Mouse (Mus musculus): ENCODE measurements at regions not wholly inside any gene's neighbourhood (a gene's known extent, or its start where the extent isn't known, plus 50 kb on each side); places are given as distances from the start of the nearest gene placed in this dataset.
A peak's percentile ranks its signal among the peaks of the same experiment; 100 is the strongest.
"Not testable (repeated sequence)": the region's sequence is repeated elsewhere in the genome, so short reads cannot be mapped to it uniquely, and the experiment has no call there.

GRCm38 (mm10) chr12:107182091-107182655, 306.3 kb upstream of the 3110018I06Rik start:
- no peaks in the 10 kb centered on the region for H3K9me3 ChIP-seq (replicated peaks)
- H3K36me3 ChIP-seq: no peaks in the 10 kb centered on the region
- peaks cover 15% of the 10 kb centered on the region for H3K4me1 ChIP-seq
- H3K27me3 ChIP-seq (ENCODE audit: low read depth, poor library complexity, severe bottlenecking): no peaks in the 10 kb centered on the region
- DNase-seq (ENCODE audit: low spot score): no peak
- H3K4me3 ChIP-seq: no peak overlapping the region
- WGBS: 89% methylated on average over 18 of the region's 18 CpGs
- H3K27ac ChIP-seq (replicated peaks): no peak overlapping the region

- H3K27me3 ChIP-seq (ENCODE audit: low read depth, poor library complexity, severe bottlenecking): no peaks in the 10 kb centered on the region
- H3K9me3 ChIP-seq (replicated peaks): no peaks in the 10 kb centered on the region
- H3K4me1 ChIP-seq: peaks cover 15% of the 10 kb centered on the region
- H3K36me3 ChIP-seq: no peaks in the 10 kb centered on the region
- H3K4me3 ChIP-seq: no peak overlapping the region
- 60% methylated on average over 9 of the region's 9 CpGs for WGBS
- H3K27ac ChIP-seq (replicated peaks): no peak overlapping the region
- no peak for DNase-seq (ENCODE audit: low spot score)
Observed at GRCm38 (mm10) chr12:107183283-107183682, 305.1 kb upstream of the 3110018I06Rik start.

- Histone ChIP-seq H3K4me3 (no peak overlapping the region), H3K9me3 (replicated peaks) (no peaks in the 10 kb centered on the region), H3K27ac (replicated peaks) (no peak overlapping the region), H3K27me3 (ENCODE audit: low read depth, poor library complexity, severe bottlenecking) (no peaks in the 10 kb centered on the region), H3K36me3 (no peaks in the 10 kb centered on the region), H3K4me1 (peaks cover 15% of the 10 kb centered on the region)
- no peak for DNase-seq (ENCODE audit: low spot score)
- 85% methylated on average over 3 of the region's 3 CpGs for WGBS
Observed at GRCm38 (mm10) chr12:107184426-107184825, 304.0 kb upstream of the 3110018I06Rik start.

DNA sequence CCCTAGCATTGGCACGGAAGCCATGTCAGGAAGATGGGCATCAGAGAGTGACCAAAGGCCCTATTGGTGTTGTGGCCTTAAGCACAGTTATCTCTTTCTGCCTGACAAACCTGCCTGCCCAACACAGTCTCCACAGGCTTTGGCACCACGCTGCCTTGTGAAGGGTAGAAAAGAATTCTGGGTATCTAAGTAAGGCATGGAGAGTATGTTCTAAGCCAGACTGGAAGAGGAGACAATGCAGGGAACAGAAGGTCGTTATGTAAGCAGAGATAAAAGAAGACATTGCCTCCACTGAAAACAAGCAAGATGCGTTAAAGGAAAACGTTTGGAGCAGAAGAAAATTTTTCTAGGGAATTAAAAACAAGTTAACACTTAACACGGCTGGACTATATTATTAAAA, 302.1 kb upstream of the 3110018I06Rik start:
- DNase-seq (ENCODE audit: low spot score): no peak
- Histone ChIP-seq H3K9me3 (replicated peaks) (no peaks in the 10 kb centered on the region), H3K4me1 (peaks cover 15% of the 10 kb centered on the region), H3K27me3 (ENCODE audit: low read depth, poor library complexity, severe bottlenecking) (no peaks in the 10 kb centered on the region), H3K27ac (replicated peaks) (no peak overlapping the region), H3K4me3 (no peak overlapping the region), H3K36me3 (no peaks in the 10 kb centered on the region)
- 83% methylated on average over 6 of the region's 6 CpGs for WGBS

DNA sequence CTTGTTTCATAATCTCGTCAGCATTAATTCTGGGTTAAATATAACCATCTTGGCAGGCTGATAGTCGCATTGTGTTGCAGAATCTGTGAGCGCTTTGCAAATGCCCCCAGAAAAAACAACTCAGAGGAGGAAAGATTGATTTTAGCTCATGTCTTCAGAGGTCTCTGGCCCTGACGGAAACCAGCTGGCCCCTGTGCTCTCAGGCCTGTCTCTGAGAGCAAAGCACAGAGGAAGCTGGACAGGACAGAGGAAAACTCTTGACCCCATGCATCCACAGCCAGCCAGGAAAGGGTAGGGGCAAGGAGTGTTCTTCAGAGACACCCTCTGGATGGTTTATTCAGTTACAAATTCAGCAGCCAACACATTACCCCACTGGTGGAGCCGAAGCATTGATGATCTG, 300.4 kb upstream of the 3110018I06Rik start:
- no peaks in the 10 kb centered on the region for H3K36me3 ChIP-seq
- WGBS: 89% methylated on average over 5 of the region's 5 CpGs
- H3K4me1 ChIP-seq: peaks cover 13% of the 10 kb centered on the region
- no peak overlapping the region for H3K27ac ChIP-seq (replicated peaks)
- H3K9me3 ChIP-seq (replicated peaks): no peaks in the 10 kb centered on the region
- H3K27me3 ChIP-seq (ENCODE audit: low read depth, poor library complexity, severe bottlenecking): no peaks in the 10 kb centered on the region
- no peak overlapping the region for H3K4me3 ChIP-seq
- no peak for DNase-seq (ENCODE audit: low spot score)

GRCm38 (mm10) chr12:107198389-107199018, 289.9 kb upstream of the 3110018I06Rik start:
- 87% methylated on average over 2 of the region's 2 CpGs for WGBS
- Histone ChIP-seq H3K27ac (replicated peaks) (no peak overlapping the region), H3K9me3 (replicated peaks) (no peaks in the 10 kb centered on the region), H3K36me3 (no peaks in the 10 kb centered on the region), H3K4me3 (no peak overlapping the region), H3K4me1 (no peaks in the 10 kb centered on the region), H3K27me3 (ENCODE audit: low read depth, poor library complexity, severe bottlenecking) (no peaks in the 10 kb centered on the region)
- DNase-seq (ENCODE audit: low spot score): no peak

DNA sequence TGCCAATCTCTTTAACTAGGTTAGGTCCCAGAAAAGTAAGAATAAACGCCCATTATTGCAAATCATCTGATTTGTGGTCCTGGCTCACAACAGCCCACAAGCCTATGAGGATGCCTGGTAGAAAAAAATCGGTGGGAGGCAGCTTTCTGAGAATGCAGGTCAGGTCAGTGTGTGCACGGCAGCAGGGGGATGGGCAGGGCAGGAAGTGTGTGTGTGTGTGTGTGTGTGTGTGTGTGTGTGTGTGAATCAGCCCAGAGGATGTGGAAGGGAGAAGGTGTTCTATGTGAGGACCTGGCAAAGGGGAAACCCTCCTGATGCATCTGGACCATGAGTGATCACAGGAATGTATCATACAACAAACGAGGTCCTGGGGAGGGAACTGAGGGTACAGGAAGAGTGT, 287.5 kb upstream of the 3110018I06Rik start:
- Histone ChIP-seq H3K36me3 (no peaks in the 10 kb centered on the region), H3K4me3 (no peak overlapping the region), H3K27ac (replicated peaks) (no peak overlapping the region), H3K27me3 (ENCODE audit: low read depth, poor library complexity, severe bottlenecking) (no peaks in the 10 kb centered on the region), H3K9me3 (replicated peaks) (no peaks in the 10 kb centered on the region), H3K4me1 (no peaks in the 10 kb centered on the region)
- no peak for DNase-seq (ENCODE audit: low spot score)
- WGBS: 73% methylated on average over 4 of the region's 4 CpGs

DNA sequence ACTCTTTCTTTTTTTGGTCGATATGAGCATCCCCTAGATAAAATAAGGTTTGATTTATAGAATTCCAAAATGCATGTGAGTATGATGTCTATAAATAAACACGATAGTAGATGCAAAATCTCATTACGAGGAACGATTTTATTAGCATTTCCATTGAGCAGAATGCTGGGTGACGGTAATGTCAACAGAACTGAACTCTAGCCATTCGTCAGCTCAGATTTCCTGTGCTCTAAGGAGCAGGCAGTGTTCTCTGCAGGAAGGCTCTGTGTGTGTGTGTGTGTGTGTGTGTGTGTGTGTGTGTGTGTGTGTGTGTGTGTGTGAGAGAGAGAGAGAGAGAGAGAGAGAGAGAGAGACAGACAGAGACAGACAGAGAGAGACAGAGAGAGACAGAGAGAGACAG, 279.6 kb upstream of the 3110018I06Rik start:
- H3K27me3 ChIP-seq (ENCODE audit: low read depth, poor library complexity, severe bottlenecking); H3K4me3 ChIP-seq; H3K36me3 ChIP-seq; H3K27ac ChIP-seq (replicated peaks); H3K4me1 ChIP-seq; H3K9me3 ChIP-seq (replicated peaks); DNase-seq (ENCODE audit: low spot score): not testable (repeated sequence)
- WGBS: 78% methylated on average over 6 of the region's 6 CpGs

DNA sequence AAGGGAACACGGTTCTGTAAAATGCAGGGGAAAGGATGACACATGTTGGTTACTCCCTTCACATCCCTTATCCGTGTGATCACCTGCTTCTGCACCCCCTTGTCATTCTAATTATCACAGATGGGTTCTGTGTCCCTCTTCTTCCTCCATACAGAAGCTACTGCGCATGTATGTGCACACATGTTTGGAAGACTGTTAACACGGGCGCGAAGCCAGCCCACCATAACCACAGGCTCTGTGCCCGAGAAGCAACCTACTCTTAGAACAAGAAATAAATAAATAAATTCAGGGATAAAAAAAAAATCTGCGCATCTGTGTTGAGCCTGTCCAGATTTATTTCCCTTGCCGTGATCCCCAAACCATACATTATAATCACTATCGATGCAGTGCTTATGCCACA, 275.6 kb upstream of the 3110018I06Rik start:
- 93% methylated on average over 10 of the region's 10 CpGs for WGBS
- H3K27me3 ChIP-seq (ENCODE audit: low read depth, poor library complexity, severe bottlenecking): no peaks in the 10 kb centered on the region
- no peak overlapping the region for H3K27ac ChIP-seq (replicated peaks)
- DNase-seq (ENCODE audit: low spot score): no peak
- peaks cover 5% of the 10 kb centered on the region; the same call in 1 of the 2 replicates for H3K4me1 ChIP-seq
- no peak overlapping the region for H3K4me3 ChIP-seq
- no peaks in the 10 kb centered on the region for H3K36me3 ChIP-seq
- no peaks in the 10 kb centered on the region for H3K9me3 ChIP-seq (replicated peaks)

GRCm38 (mm10) chr12:107216119-107216518, 272.3 kb upstream of the 3110018I06Rik start:
- peaks cover 5% of the 10 kb centered on the region; the same call in 1 of the 2 replicates for H3K4me1 ChIP-seq
- WGBS: 69% methylated on average over 8 of the region's 8 CpGs
- no peak overlapping the region for H3K4me3 ChIP-seq
- DNase-seq (ENCODE audit: low spot score): no peak
- no peaks in the 10 kb centered on the region for H3K36me3 ChIP-seq
- H3K27ac ChIP-seq (replicated peaks): 0 out of 2 replicates have a peak overlapping the region, but pooled peaks have one; percentile 13
- no peaks in the 10 kb centered on the region for H3K9me3 ChIP-seq (replicated peaks)
- no peaks in the 10 kb centered on the region for H3K27me3 ChIP-seq (ENCODE audit: low read depth, poor library complexity, severe bottlenecking)

DNA sequence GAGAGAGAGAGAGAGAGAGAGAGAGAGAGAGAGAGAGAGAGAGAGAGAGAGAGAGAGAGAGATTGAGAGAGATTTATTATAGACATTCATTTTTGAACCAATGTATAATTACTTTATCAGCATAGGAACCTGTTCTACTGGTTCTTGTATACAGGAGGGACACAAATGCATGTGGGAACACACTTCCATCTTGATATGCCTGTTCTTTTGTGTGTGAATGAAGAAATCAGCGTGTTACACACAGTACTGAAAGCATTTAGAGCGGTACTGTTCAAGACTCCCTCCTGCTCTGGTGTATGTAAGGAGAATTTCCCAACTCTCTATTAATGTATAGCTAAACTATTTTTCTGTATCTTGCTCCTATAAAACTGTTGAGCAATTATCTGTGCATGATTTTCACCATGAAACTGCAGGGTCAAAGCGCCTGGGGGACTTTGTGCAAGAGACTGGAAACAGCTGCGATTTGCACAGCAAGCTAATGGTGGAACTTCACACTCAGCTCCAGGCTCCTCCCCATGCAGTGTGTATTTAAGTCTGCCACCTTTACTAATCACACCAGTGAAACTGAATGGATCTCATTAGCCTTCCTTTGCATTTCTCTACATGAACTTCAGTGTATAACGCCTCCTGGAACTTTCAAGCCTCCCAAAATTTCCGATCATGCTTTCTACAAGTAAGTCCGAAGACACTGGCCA, 267.0 kb upstream of the 3110018I06Rik start:
- H3K27ac ChIP-seq (replicated peaks): no peak overlapping the region
- no peak for DNase-seq (ENCODE audit: low spot score)
- WGBS: 86% methylated on average over 7 of the region's 7 CpGs
- H3K27me3 ChIP-seq (ENCODE audit: low read depth, poor library complexity, severe bottlenecking): no peaks in the 10 kb centered on the region
- peaks cover under 1% of the 10 kb centered on the region; the same call in 1 of the 2 replicates for H3K4me1 ChIP-seq
- no peaks in the 10 kb centered on the region; the same call in 1 of the 2 replicates for H3K9me3 ChIP-seq (replicated peaks)
- no peak overlapping the region for H3K4me3 ChIP-seq
- H3K36me3 ChIP-seq: no peaks in the 10 kb centered on the region

- H3K4me3 ChIP-seq: no peak overlapping the region
- 84% methylated on average over 7 of the region's 7 CpGs for WGBS
- no peaks in the 10 kb centered on the region for H3K4me1 ChIP-seq
- H3K27me3 ChIP-seq (ENCODE audit: low read depth, poor library complexity, severe bottlenecking): no peaks in the 10 kb centered on the region
- H3K27ac ChIP-seq (replicated peaks): 0 out of 2 replicates have a peak overlapping the region, but pooled peaks have one; percentile 23
- H3K9me3 ChIP-seq (replicated peaks): peaks cover 5% of the 10 kb centered on the region; the same call in 1 of the 2 replicates
- DNase-seq (ENCODE audit: low spot score): no peak
- H3K36me3 ChIP-seq: no peaks in the 10 kb centered on the region
Observed at GRCm38 (mm10) chr12:107222106-107222505, 266.3 kb upstream of the 3110018I06Rik start.

DNA sequence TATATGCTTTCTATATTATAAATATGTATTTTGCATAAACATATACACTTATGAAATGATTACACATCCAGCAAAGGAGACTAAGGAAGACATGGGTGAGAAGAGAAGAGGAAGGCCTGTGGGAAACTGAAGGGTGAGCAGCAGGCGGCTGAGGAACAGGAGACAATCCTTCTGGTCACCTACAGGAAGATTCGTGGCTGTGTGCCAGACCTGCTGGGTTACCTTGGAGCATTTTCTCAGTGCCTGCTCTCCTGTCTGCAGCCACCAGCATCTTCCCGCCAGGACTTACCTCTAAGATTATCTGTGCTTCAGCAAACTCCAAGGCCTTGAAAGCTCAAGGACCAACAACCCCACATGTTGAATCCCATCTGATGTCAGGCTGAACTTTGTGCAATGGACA, 258.3 kb upstream of the 3110018I06Rik start:
- Histone ChIP-seq H3K27me3 (ENCODE audit: low read depth, poor library complexity, severe bottlenecking) (no peaks in the 10 kb centered on the region), H3K9me3 (replicated peaks) (peaks cover 5% of the 10 kb centered on the region; the same call in 1 of the 2 replicates), H3K4me1 (no peaks in the 10 kb centered on the region), H3K27ac (replicated peaks) (no peak overlapping the region), H3K36me3 (no peaks in the 10 kb centered on the region), H3K4me3 (no peak overlapping the region)
- DNase-seq (ENCODE audit: low spot score): no peak
- WGBS: 92% methylated on average over 3 of the region's 3 CpGs

All from midbrain, embryonic 10.5 days (tissue).